Mouse (Mus musculus) lung, adult 2 months (tissue): Measurements from ENCODE around the gene Olfr818.
"Not testable (repeated sequence)": the region's sequence is repeated elsewhere in the genome, so short reads cannot be mapped to it uniquely, and the experiment has no call there.

Experiments used
- CTCF ChIP-seq: fragments of 200-500 bp; IDR thresholded peaks from 2 replicates; pipeline ENCODE4 v1.5.1; 2011; ENCODE audit warnings: mild to moderate bottlenecking, low read length, control low read depth; ENCODE audit not compliant: insufficient read depth
- POLR2A ChIP-seq: fragments of 200-500 bp; IDR thresholded peaks from 2 replicates; pipeline ENCODE4 v1.6.1; 2011; ENCODE audit warnings: low read depth, mild to moderate bottlenecking, control low read depth, low read length, borderline replicate concordance; ENCODE audit errors: extremely low read depth

GRCm38 (mm10) chr10:129967166-129967565 lies 18.3 kb upstream of the Olfr818 start, which contains the start of gene Olfr819:
- not testable (repeated sequence) for TF ChIP-seq CTCF, POLR2A
